Mouse (Mus musculus): Measurements from ENCODE around the gene Brox. TPM values are rescaled to one million over a fixed set of nuclear protein-coding genes. Genes with fewer than 3 reads are reported as not detected.

Brox gene
- polyA plus RNA-seq, 1 experiment: 63.2 TPM

DNA sequence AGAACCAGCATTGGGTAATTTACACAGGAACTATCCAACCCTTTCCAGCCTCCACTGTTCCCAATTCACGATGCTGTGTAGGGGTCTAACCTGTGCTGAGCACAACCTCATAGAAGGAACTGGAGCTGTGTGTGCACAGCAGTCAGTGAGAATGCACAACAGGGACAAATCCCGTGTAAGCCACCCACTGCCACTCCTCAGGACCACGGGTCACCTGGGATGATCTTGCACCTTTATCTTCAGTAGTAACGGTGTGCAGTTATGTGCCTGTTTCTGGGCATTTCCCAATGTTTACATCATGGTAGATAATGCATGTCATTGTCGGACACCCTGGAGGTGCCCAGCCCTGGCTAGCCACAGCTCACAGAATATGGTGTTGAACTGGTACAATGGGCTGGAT lies 21.3 kb downstream of the Brox start:
- no peaks in the 10 kb centered on the region for H3K4me1 ChIP-seq (ENCODE audit: control insufficient read depth, insufficient read depth, low read length)
- no peak overlapping the region for H3K4me3 ChIP-seq (ENCODE audit: insufficient read depth, low read length)
- no peak overlapping the region for H3K27ac ChIP-seq (ENCODE audit: insufficient read depth, low read length)
- no peak for TF ChIP-seq CTCF (IDR thresholded peaks at IDR 0.05; ENCODE audit: borderline replicate concordance, insufficient read depth, low read length)
- no peak for TF ChIP-seq POLR2A (IDR thresholded peaks at IDR 0.05; ENCODE audit: low read depth, low read length)

DNA sequence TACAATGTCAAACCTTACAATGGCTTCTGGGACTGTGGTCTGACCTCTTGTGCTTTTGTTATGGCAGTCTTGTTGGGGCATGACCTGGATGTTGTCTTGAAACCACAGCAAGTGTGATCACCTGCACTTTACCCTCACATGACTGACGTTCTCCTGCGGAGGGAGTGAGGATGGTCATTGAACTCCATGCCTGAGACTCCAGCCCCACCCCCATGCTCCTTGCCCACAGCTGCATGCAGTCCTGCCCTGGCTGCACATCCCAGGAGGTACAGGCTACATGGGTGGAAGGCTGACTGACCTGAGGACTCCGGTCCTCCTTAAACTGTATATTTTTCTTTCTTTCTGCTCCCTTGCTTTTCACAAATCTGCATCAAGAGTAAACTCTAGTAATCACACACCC lies 22.7 kb downstream of the Brox start:
- Histone ChIP-seq H3K4me1 (ENCODE audit: control insufficient read depth, insufficient read depth, low read length) (no peaks in the 10 kb centered on the region), H3K4me3 (ENCODE audit: insufficient read depth, low read length) (no peak overlapping the region), H3K27ac (ENCODE audit: insufficient read depth, low read length) (no peak overlapping the region)
- TF ChIP-seq CTCF (IDR thresholded peaks at IDR 0.05; ENCODE audit: borderline replicate concordance, insufficient read depth, low read length): no peak
- no peak for TF ChIP-seq POLR2A (IDR thresholded peaks at IDR 0.05; ENCODE audit: low read depth, low read length)

DNA sequence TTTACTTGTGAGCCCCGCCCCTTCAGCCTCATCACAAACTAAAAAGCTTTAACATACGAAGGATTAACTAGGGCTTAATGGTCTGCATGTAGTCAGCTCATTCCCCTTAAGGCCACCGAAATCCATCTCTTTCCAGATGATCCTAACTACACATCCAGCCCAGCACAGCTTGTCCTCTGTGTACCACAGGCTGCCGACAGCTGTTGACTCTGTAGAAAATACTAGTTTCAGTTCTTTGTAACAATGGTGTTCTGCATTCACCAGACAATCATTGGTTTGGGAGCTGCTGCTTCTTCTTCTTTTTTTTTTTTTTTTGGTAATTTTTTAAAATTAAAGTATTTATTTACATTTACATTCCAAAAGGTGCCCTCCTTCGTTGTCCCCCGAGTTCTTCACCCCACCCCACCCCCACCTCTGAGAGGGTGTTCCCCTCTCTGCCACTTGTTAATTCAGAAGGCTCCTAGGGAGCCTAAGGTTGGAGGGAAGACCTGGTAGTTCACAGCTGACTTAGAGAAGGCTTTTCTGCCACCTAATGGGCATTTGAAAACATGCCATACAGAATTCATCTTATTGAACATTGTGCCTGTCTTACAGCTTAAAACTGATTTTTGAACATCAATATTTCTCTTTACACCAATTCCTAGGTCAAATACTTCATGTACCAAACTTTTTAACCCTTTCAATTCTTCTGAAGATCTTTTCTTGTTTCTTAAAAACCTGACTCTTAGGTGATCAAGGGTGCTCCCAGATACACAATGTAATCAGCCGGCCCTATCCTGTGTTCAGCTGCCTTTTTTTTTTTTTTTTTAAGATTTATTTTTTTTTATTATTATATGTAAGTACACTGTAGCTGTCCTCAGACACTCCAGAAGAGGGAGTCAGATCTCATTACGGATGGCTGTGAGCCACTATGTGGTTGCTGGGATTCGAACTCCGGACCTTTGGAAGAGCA lies 23.9 kb downstream of the Brox start:
- Histone ChIP-seq H3K27ac (ENCODE audit: insufficient read depth, low read length) (no peak overlapping the region), H3K4me1 (ENCODE audit: control insufficient read depth, insufficient read depth, low read length) (no peaks in the 10 kb centered on the region), H3K4me3 (ENCODE audit: insufficient read depth, low read length) (no peak overlapping the region)
- TF ChIP-seq POLR2A (IDR thresholded peaks at IDR 0.05; ENCODE audit: low read depth, low read length) (no peak), CTCF (IDR thresholded peaks at IDR 0.05; ENCODE audit: borderline replicate concordance, insufficient read depth, low read length) (no peak)

DNA sequence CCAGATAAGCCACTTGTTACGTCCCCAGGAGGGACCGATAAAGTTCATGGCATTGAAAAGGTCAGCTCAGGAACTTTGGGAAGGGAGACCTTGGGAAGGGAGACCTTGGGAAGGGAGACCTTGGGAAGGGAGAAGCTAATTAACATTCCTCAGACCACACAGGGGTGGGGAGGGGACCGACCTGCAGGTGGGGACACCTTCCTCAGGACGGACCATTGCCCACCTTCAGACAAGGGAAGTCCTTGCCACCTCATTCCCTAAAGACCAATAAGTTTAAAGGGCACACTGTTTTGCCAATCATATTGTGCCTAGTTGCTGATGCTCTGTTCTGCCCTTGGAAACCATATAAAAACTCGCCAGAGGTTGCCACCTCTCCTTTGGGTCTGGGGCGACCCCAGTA lies 29.4 kb downstream of the Brox start:
- no peak for TF ChIP-seq CTCF (IDR thresholded peaks at IDR 0.05; ENCODE audit: borderline replicate concordance, insufficient read depth, low read length)
- no peak for TF ChIP-seq POLR2A (IDR thresholded peaks at IDR 0.05; ENCODE audit: low read depth, low read length)
- H3K4me3 ChIP-seq (ENCODE audit: insufficient read depth, low read length): no peak overlapping the region
- no peaks in the 10 kb centered on the region for H3K4me1 ChIP-seq (ENCODE audit: control insufficient read depth, insufficient read depth, low read length)

DNA sequence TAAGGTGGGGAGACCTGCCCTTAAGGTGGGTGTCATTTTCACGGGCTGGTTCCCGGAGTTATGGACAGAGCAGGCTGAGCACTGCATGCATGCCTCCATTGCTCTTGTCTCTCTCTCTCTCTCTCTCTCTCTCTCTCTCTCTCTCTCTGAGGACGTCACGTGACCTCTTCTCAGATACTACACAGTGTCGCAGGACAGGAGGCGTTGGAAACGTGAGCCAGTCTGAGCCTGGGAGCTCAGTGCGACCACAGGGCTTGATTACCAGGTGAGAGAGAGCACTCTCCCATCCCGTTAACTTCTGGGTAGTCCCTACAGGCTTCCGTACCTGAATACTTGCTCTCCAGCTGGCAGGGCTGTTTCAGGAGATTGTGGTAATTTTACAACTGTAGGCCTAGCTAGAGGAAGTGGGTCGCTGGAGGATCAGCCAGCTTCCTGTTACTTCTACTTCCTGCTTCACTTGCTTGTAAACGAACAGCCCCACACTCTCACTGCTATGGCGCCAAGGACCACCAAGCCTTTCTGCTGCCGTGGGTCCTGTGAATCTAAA lies 31.1 kb downstream of the Brox start:
- Histone ChIP-seq H3K4me1 (ENCODE audit: control insufficient read depth, insufficient read depth, low read length) (no peaks in the 10 kb centered on the region), H3K27ac (ENCODE audit: insufficient read depth, low read length) (no peak overlapping the region), H3K4me3 (ENCODE audit: insufficient read depth, low read length) (no peak overlapping the region)
- TF ChIP-seq POLR2A (IDR thresholded peaks at IDR 0.05; ENCODE audit: low read depth, low read length) (no peak), CTCF (IDR thresholded peaks at IDR 0.05; ENCODE audit: borderline replicate concordance, insufficient read depth, low read length) (no peak)

More for the DNA sequence above, 29.4 kb downstream of the Brox start:
- no peak overlapping the region for H3K27ac ChIP-seq (ENCODE audit: insufficient read depth, low read length)

DNA sequence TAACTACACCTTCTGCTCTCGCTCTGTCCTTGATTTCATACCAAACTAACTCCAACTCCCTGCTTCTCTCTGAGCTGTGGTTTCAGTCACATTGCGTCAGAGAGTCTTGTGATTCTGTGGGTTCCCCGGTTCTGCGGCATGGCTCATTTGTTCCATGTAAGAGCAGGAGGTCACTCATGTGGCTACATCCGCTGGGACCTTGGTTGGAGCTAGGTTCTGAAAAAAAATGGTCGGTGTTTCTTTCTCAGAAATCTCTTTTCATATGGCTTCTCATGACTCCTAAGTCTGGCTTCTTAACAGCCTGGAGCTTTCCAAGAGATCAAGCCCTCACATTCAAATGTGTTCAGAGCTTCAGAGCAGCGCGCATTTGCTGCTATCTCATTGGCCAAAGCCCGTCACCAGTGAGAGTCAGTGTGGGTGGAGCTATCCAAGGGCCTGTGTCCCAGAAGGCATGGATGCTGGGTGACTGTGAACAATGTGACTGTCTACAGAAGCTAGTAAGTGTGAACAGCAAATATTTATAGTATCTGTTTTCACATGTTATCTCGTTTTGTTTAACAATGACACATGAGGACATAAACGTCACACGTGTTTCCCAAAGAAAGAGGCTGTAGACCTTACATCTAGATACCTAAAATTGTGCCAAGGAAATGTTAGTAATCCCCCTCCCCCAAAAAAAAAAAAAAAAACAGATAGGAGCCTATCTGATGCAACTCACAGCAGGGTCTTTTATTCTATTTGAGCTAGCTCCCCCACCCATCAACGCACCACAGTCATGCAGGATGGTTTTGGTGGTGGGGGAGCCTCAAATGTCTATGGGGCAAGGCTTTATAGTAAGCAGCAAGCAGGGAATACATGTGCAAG lies 32.7 kb downstream of the Brox start:
- Histone ChIP-seq H3K27ac (ENCODE audit: insufficient read depth, low read length) (no peak overlapping the region), H3K4me1 (ENCODE audit: control insufficient read depth, insufficient read depth, low read length) (no peaks in the 10 kb centered on the region), H3K4me3 (ENCODE audit: insufficient read depth, low read length) (no peak overlapping the region)
- TF ChIP-seq POLR2A (IDR thresholded peaks at IDR 0.05; ENCODE audit: low read depth, low read length) (no peak), CTCF (IDR thresholded peaks at IDR 0.05; ENCODE audit: borderline replicate concordance, insufficient read depth, low read length) (no peak)

DNA sequence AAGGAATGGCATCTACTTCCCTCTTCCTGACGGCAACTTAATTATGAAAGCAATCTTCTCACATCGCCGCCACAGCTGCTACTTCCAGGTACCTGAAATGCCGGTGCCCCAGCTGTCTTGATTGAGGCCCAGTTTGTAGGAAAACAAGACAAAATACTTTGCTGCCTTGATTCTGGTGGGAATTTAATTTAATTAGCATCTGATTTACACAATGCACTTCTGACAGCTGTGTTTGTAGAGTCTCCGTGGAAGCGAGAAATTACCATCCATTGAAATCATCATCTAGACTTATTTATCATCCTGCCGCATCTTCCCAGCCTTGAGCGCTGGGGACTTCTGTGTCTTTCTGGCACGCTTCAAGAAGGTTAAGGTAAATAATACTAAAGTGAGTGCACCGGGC lies 44.5 kb downstream of the Brox start:
- TF ChIP-seq POLR2A (IDR thresholded peaks at IDR 0.05; ENCODE audit: low read depth, low read length) (no peak), CTCF (IDR thresholded peaks at IDR 0.05; ENCODE audit: borderline replicate concordance, insufficient read depth, low read length) (no peak)
- Histone ChIP-seq H3K4me1 (ENCODE audit: control insufficient read depth, insufficient read depth, low read length) (no peaks in the 10 kb centered on the region), H3K27ac (ENCODE audit: insufficient read depth, low read length) (no peak overlapping the region), H3K4me3 (ENCODE audit: insufficient read depth, low read length) (no peak overlapping the region)

DNA sequence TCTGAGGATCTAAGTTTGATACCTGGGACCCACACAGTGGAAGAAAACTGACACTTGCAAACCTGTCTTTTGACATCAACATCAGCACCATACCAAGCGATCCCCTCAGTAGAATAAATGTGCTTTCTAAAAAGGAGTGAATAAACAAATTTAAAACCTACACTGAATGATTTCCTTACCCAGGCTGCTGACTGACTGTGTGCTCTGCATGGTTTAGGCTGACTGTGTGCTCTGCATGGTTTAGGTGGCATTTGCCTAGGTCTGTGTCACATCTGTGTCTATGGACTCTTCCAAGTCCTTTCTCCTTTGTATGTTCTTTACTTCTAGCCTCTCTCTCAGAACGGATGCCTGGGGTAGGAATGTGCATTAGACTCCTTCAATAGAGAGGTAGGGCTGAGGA lies 45.3 kb downstream of the Brox start:
- no peak overlapping the region for H3K27ac ChIP-seq (ENCODE audit: insufficient read depth, low read length)
- TF ChIP-seq CTCF (IDR thresholded peaks at IDR 0.05; ENCODE audit: borderline replicate concordance, insufficient read depth, low read length) (no peak), POLR2A (IDR thresholded peaks at IDR 0.05; ENCODE audit: low read depth, low read length) (no peak)

DNA sequence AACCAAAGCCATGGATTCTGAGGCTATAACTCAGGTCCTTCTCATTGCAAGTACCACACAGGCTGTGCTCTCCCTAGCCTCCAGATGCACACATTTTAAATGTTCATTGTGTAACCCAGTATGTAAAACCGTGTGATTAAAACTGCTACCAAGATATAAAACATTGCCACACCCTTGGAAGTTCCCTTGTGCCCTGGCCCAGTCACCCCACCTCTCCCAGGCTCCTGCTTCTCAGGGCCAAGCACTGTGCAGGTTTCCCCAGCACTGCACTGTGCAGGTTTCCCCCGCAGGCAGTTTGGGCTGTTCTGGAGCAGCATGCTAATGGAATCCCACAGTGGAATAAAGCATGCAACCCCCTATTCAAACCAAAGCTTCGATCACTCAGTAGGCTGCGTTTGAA lies 46.5 kb downstream of the Brox start:
- Histone ChIP-seq H3K27ac (ENCODE audit: insufficient read depth, low read length) (no peak overlapping the region), H3K4me1 (ENCODE audit: control insufficient read depth, insufficient read depth, low read length) (no peaks in the 10 kb centered on the region), H3K4me3 (ENCODE audit: insufficient read depth, low read length) (no peak overlapping the region)
- TF ChIP-seq CTCF (IDR thresholded peaks at IDR 0.05; ENCODE audit: borderline replicate concordance, insufficient read depth, low read length) (no peak), POLR2A (IDR thresholded peaks at IDR 0.05; ENCODE audit: low read depth, low read length) (no peak)

More for the DNA sequence above, 45.3 kb downstream of the Brox start:
- H3K4me1 ChIP-seq (ENCODE audit: control insufficient read depth, insufficient read depth, low read length): no peaks in the 10 kb centered on the region
- no peak overlapping the region for H3K4me3 ChIP-seq (ENCODE audit: insufficient read depth, low read length)

Data from embryonic fibroblast, embryonic 13.5 days (primary cell).